Comparison of ENCODE assay signal across 7 mouse cellular contexts in genomic region chr8:111643264-111644141, GRCm38 (mm10). TPM values are rescaled to one million over a fixed set of nuclear protein-coding genes. Genes with fewer than 3 reads are reported as not detected.
DNase-seq lines count a peak whose midpoint lies in the region; ATAC-seq lines count a peak whose summit lies in the region.

Zfp1 (plus strand) TSS chr8:111643401.

- peak within 1 kb of the TSS; percentile 84 for H3K4me3 ChIP-seq in intestine, embryonic 15.5 days (replicated peaks)
- H3K4me3 ChIP-seq in midbrain, embryonic 10.5 days, result peak within 1 kb of the TSS; percentile 86

- H3K4me1 ChIP-seq in intestine, embryonic 15.5 days (replicated peaks), result peaks cover 7% of the 10 kb centered on the region
- peaks cover 12% of the 10 kb centered on the region for H3K4me1 ChIP-seq in midbrain, embryonic 10.5 days

- H3K9me3 ChIP-seq in intestine, embryonic 15.5 days, result no peaks in the 10 kb centered on the region
- no peaks in the 10 kb centered on the region for H3K9me3 ChIP-seq in midbrain, embryonic 10.5 days (replicated peaks)

- DNase-seq in adrenal gland, adult 18-20 months (ENCODE audit: low spot score in 2 of 2), result peak; percentile 87 to 89
- peak; percentile 97 for DNase-seq in embryo, embryonic 11 days
- DNase-seq in gastrocnemius, postnatal 36 days, result peak; percentile 85 to 86
- DNase-seq in left cerebral cortex, postnatal 25 days (ENCODE audit: low spot score in 2 of 2), result peak; percentile 93 to 97
- DNase-seq in midbrain, embryonic 10.5 days (ENCODE audit: low spot score), result peak; percentile 92
- peak; percentile 96 for DNase-seq in right cerebral cortex, postnatal 4 days

- H3K9ac ChIP-seq in intestine, embryonic 15.5 days, result peak within 1 kb of the TSS; percentile 96

- H3K4me2 ChIP-seq in intestine, embryonic 15.5 days (replicated peaks), result peak within 1 kb of the TSS; percentile 63

- intact Hi-C loops in gastrocnemius, postnatal 36 days (cut with DNase I), result no loop called here
- intact Hi-C loops in left cerebral cortex, postnatal 25 days (cut with DNase I), result loop anchor here (5.0 kb wide), 1 partner anchor 106 kb away; the partner anchor contains the start of gene Znrf1

- peak within 1 kb of the TSS; percentile 95 for H3K27ac ChIP-seq in intestine, embryonic 15.5 days
- H3K27ac ChIP-seq in midbrain, embryonic 10.5 days (replicated peaks), result peak within 1 kb of the TSS; percentile 99

- H3K36me3 ChIP-seq in intestine, embryonic 15.5 days, result no peaks in the 10 kb centered on the region
- peaks cover 21% of the 10 kb centered on the region for H3K36me3 ChIP-seq in midbrain, embryonic 10.5 days

- WGBS in intestine, embryonic 15.5 days, result under 1% methylated on average over 73 of the region's 75 CpGs
- under 1% methylated on average over 75 of the region's 75 CpGs for WGBS in midbrain, embryonic 10.5 days

- ATAC-seq in intestine, embryonic 15.5 days, result peak; percentile 96

- no peaks in the 10 kb centered on the region for H3K27me3 ChIP-seq in intestine, embryonic 15.5 days (replicated peaks)
- no peaks in the 10 kb centered on the region for H3K27me3 ChIP-seq in midbrain, embryonic 10.5 days (ENCODE audit: low read depth, poor library complexity, severe bottlenecking)

RNA-seq across cellular contexts. Expression of gene Zfp1, which starts in this region (rescaled TPM):
- 1 to 10 TPM; 6.4 to 6.5 TPM for total RNA-seq in adrenal gland, adult 18-20 months (2021)
- total RNA-seq in gastrocnemius, postnatal 36 days (2021), result 1 to 10 TPM; 6.8 to 9.2 TPM
- polyA plus RNA-seq in intestine, embryonic 15.5 days (2015; fragmentation: Nextera tagmentation; extraction: Ambion mirVana), result 14.9 and 15.7 TPM in 2 replicates
- 10 to 100 TPM; 20.0 to 20.9 TPM for total RNA-seq in left cerebral cortex, postnatal 25 days (2021)
- 22.2 and 22.4 TPM in 2 replicates for polyA plus RNA-seq in midbrain, embryonic 10.5 days (2016; fragmentation: Nextera tagmentation; extraction: Ambion mirVana)

Comparison
In these comparisons a context has a peak if more than half of its experiments do, and no peak if none do; other contexts are left out.
1. Peak in every context shown above with its lines: DNase-seq, ATAC-seq, H3K4me3 ChIP-seq and H3K27ac ChIP-seq.